Mouse (Mus musculus): ENCODE results near the gene Srsf5.

GRCm38 (mm10) chr12:80921301-80921700 lies 24.0 kb upstream of the Srsf5 start:
- no peak for TF ChIP-seq CTCF (IDR thresholded peaks at IDR 0.05; ENCODE audit: extremely low read depth, insufficient read depth, insufficient read length, insufficient replicate concordance)
- no peak for TF ChIP-seq POLR2A (IDR thresholded peaks at IDR 0.05; ENCODE audit: low read depth, low read length)

Data from spleen, adult 2 months (tissue).